Mouse (Mus musculus) 416B (cell line): ENCODE results near the gene Prkcq.

Experiments used
- DNase-seq: peaks from one replicate; pipeline ENCODE4 v3.0.0; 2011; ENCODE audit warnings: low read depth

Gene Prkcq

DNA sequence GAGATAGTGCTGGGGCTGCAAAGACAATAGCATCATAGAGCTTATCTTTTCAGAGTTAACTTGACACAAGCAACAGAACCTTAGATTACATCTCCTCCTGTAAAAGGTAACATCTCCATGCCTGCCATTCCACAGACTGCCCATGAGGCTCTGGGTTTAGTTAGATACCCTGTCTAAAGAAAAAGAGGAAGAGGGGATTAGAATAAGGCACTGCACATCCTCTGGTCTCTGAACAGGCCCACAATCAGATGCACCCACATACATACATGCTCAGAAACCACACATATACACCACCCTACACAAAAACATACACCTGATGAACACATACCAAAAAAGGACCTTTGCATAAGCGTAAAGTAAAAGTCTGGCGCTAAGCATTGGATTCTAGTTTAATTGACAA is 47.4 kb downstream of the Prkcq start:
- DNase-seq = no peak

DNA sequence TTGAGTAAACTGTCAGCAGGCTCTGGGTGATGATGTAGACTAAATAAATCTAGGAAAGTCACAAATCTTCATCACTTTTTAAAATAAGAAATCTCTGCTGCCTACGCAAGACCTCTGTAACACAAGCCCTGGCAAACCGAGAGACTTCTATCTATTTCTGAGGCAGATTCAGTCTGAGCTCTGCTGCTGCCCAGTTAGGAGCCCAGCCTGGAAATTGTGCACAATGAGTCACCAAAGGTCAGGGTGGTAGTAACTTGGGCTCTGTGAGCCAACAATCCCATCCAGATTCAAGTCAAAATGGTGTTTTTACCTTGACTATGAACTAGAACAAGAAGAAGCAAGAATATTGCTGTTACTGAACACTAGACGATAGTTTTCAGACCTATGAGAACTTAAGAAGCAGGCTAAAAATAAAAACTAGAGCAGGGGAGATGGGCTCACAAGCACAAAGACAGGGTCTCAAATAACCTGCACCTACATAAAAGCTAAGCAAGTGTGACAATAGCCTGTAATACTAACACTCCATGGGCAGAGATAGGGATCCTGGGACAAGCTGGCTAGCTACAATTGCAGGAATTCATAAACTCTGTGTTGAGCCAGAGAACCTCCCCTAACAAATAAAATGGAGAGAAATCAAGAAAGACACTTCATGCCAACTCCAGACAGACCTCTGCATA is 53.0 kb downstream of the Prkcq start:
- DNase-seq = no peak

DNA sequence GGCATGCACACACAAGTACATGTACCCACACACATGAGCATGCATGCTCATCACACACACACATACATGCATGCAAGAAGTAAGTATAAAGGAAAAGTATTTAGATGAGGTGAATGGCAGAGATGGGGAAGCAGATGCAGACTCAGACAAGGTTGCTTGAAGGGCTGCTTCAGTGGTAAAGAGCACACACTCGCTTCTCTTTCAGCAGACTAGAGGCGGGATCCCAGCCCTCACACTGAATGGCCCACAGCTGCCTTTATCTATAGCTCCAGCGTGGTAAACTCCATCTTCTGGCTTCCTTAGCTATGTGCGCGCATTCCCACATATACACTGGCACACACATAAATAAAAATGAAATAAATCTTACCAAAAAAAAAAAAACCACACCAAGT is 53.6 kb downstream of the Prkcq start:
- DNase-seq = no peak

- no peak for DNase-seq
These were observed 54.6 kb downstream of the Prkcq start for GRCm38 (mm10) chr2:11226555-11226954.

- DNase-seq = no peak
These were observed 57.2 kb downstream of the Prkcq start for GRCm38 (mm10) chr2:11229126-11229525.

DNA sequence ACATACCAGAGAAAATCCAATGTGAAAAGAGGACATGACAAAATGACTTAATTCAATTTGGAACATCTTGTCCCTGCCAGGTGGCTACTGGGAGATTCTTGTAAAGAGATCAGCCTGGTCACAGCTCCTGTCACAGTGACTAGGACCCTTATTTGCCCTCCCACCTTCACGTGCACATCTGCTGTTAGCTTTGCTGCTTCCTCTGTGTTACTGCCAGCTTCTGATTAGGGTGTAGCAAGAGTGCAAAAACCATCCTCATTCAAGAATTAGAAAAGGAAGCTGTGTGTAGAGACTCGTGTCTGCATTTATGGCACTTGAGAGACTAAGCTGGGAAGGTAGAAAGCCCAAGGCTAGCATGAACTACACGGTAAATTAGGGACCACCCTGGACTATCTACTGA is 59.2 kb downstream of the Prkcq start:
- DNase-seq = no peak

DNA sequence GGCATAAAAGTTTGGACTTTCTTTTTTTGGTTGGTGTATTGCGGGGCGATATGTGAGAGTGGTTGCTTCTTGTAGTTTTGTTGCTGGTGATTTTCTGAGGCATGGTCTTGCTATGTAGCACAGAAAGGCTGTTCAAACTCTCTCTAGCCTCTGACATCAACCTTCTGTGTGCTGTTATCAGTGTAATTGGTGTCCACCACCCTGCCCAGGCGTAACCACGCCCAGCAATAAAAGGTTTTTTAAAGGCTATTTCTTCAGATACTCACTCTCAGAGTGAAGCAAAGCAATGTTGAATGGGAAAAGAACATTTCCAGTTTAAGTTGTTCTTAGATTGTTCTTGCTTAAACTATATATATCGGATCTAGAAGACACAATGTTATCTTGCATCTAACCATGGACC is 60.1 kb downstream of the Prkcq start:
- DNase-seq = no peak

- no peak for DNase-seq
These were observed 66.3 kb downstream of the Prkcq start for GRCm38 (mm10) chr2:11238254-11238653.

- DNase-seq = peak; percentile 56
These were observed 67.6 kb downstream of the Prkcq start for GRCm38 (mm10) chr2:11239523-11239922.

- DNase-seq = no peak
These were observed 74.0 kb downstream of the Prkcq start for GRCm38 (mm10) chr2:11245926-11246325.

GRCm38 (mm10) chr2:11253945-11254344 is 82.0 kb downstream of the Prkcq start:
- DNase-seq = peak; percentile 74

GRCm38 (mm10) chr2:11254446-11254845 is 82.5 kb downstream of the Prkcq start:
- DNase-seq = peak; percentile 19

- DNase-seq = no peak
These were observed 85.4 kb downstream of the Prkcq start for GRCm38 (mm10) chr2:11257260-11257850.

DNA sequence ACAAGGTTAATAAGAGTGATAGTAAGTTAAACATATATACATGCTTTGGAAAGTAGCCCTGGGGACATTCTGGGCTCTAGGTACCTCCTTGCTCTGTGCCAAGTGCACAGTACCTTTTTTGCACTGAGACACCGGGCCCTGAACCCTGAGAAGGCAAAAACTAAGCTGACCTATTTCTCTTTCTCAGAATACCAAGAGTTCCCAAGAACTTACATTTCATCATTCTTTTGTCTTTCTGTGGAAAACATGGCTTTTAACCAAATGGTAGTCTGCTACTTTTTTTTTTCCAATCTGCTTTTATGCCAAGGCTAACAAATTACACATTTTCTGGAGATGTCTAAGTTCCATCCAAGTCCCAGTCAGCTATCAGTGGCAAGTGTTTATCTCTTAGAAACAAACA is 86.3 kb downstream of the Prkcq start:
- DNase-seq = no peak

DNA sequence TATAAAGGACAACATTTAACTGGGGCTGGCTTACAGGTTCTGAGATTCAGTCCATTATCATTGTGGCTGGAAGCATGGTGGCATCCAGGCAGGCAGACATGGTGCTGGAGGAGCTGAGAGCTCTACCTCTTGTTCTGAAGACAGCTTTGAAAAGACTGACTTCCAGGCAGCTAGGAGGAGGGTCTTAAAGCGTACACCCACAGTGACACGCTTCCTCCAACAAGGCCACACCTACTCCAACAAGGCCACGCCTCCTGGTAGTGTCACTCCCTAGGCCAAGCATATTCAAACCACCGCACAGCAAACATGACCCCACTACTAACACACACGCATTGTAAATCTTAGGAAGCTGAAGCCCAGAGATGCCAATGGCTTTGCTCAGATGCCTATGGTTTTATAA is 87.5 kb downstream of the Prkcq start:
- no peak for DNase-seq

DNA sequence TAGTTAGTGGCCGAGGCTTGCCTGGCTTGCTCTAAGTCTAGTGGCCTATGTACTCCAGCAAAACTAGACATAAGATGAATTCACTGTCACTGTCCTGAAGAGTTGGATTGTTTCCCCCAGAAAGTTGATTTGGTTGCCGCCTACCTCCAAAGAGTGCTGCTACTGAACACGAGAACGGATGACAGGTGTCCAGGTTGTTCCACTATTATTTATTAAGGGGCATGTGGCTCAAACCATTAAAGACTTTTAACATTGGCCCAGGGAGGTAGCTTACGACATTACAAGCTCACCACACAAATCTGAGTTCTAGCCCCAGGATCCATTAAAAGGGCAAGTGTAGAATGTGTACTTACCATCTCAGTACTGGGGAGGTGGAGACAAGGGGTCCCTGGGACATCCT is 92.9 kb downstream of the Prkcq start:
- no peak for DNase-seq

- DNase-seq = no peak
These were observed 93.5 kb downstream of the Prkcq start for GRCm38 (mm10) chr2:11265455-11265854.

DNA sequence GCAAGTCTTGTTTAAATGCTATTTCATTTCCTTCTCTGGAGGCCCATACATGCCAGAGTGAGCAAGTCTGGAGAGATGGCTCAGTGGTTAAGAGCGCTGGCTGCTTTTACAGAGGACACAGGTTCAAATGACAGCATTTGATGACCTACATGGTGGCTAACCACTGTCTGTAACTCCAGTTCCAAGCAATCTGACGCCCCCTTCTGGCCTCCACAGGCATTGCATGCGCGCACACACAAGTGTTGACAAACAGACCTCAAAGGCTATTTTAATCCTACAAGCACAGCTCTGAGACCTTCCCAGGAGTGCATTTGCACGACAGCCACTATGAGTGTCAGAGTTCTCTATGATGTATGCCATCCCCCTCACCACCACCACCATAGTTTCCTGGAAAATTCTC is 94.4 kb downstream of the Prkcq start:
- peak; percentile 45 for DNase-seq

DNA sequence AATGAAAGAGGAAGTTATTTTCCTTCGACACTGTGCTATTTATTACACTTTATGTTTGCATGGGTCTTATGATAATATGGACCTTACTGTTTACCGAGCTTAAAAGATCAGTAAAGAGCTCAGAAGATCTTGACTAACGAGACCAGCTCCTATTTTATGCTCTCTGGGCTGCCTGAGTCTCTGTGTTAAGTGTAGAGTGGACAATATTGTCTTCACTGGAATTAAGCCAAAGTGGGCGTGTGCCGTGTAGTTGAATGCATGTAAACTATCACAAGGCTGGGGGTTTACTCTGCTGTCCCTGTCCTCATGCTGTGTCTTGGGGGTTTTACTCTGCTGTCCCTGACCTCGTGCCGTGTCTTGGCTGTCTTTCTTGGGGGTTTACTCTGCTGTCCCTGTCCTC is 107.1 kb downstream of the Prkcq start:
- DNase-seq = no peak

- DNase-seq = no peak
These were observed 108.3 kb downstream of the Prkcq start for GRCm38 (mm10) chr2:11280247-11280646.

GRCm38 (mm10) chr2:11287834-11288530 is 116.1 kb downstream of the Prkcq start:
- DNase-seq = no peak

- peak; percentile 68 for DNase-seq
These were observed 116.6 kb downstream of the Prkcq start for GRCm38 (mm10) chr2:11288531-11288846.

GRCm38 (mm10) chr2:11290931-11291330 is 119.0 kb downstream of the Prkcq start:
- no peak for DNase-seq
